Mouse (Mus musculus) cortical plate, adult 2 months (tissue): Measurements from ENCODE around the gene Cdc42se2.

ENCODE experiments used
- CTCF ChIP-seq: fragments of 200-500 bp; IDR thresholded peaks from 2 replicates; pipeline ENCODE4 v1.5.1; 2011; ENCODE audit warnings: mild to moderate bottlenecking, control low read depth, low read length; ENCODE audit not compliant: insufficient read depth; ENCODE audit errors: extremely low read depth
- POLR2A ChIP-seq: fragments of 200-500 bp; IDR thresholded peaks from 2 replicates; pipeline ENCODE4 v1.6.1; 2011; ENCODE audit warnings: mild to moderate bottlenecking, low read length, control low read depth; ENCODE audit not compliant: insufficient read depth; ENCODE audit errors: extremely low read depth

GRCm38 (mm10) chr11:54776735-54777333, 10.6 kb downstream of the Cdc42se2 start:
- no peak for TF ChIP-seq CTCF
- no peak for TF ChIP-seq POLR2A
